Mouse (Mus musculus) layer of hippocampus, adult 8-10 months (tissue): Measurements from ENCODE around the gene Pes1. TPM values are rescaled to one million over a fixed set of nuclear protein-coding genes. Genes with fewer than 3 reads are reported as not detected.
"Not testable (repeated sequence)": the region's sequence is repeated elsewhere in the genome, so short reads cannot be mapped to it uniquely, and the experiment has no call there.

Source experiments
- DNase-seq, 2 experiments: peaks; one replicate each; pipeline ENCODE4 v3.0.0; 2022; ENCODE audit warnings: low spot score in 2 of 2
- total RNA-seq, 4 experiments: library from RNA; stranded (reverse); gene quantifications; 2 replicates each; pipeline ENCODE4 v1.2.4; 2022

Gene Pes1
- 10 to 100 TPM; 36.4 to 50.9 (median 43.0) TPM for total RNA-seq

- peak; percentile 77 to 87 for DNase-seq
Observed at GRCm38 (mm10) chr11:3963610-3964415, at the start of gene Pes1. Gene Pes1, plus strand, starts transcription at chr11:3963975.

GRCm38 (mm10) chr11:3914109-3914840, 49.5 kb upstream of the Pes1 start, which contains the start of gene Slc35e4:
Gene Slc35e4, minus strand, starts transcription at chr11:3914664.
- peak; percentile 58 to 81 for DNase-seq

- DNase-seq, result no peak
Observed at GRCm38 (mm10) chr11:3918738-3919137, 45.0 kb upstream of the Pes1 start.

GRCm38 (mm10) chr11:3920476-3920875, 43.3 kb upstream of the Pes1 start:
- no peak for DNase-seq

GRCm38 (mm10) chr11:3921281-3921850, 42.4 kb upstream of the Pes1 start:
- peak in 1 of 2 experiments; percentile 57 for DNase-seq

GRCm38 (mm10) chr11:3922115-3922514, 41.7 kb upstream of the Pes1 start:
- DNase-seq, result no peak

- no peak for DNase-seq
Observed at GRCm38 (mm10) chr11:3922731-3923130, 41.0 kb upstream of the Pes1 start.

GRCm38 (mm10) chr11:3925916-3926315, 37.9 kb upstream of the Pes1 start:
- no peak for DNase-seq

GRCm38 (mm10) chr11:3930019-3930418, 33.8 kb upstream of the Pes1 start:
- DNase-seq, result peak in 1 of 2 experiments; percentile 1

- no peak for DNase-seq
Observed at GRCm38 (mm10) chr11:3930931-3931330, 32.8 kb upstream of the Pes1 start.

GRCm38 (mm10) chr11:3931511-3932211, 32.1 kb upstream of the Pes1 start, which contains the start of gene Tcn2:
Gene Tcn2, minus strand, starts transcription at chr11:3932159.
- peak in 1 of 2 experiments; percentile 63 for DNase-seq

GRCm38 (mm10) chr11:3933756-3934285, 30.0 kb upstream of the Pes1 start:
- DNase-seq, result no peak

- no peak for DNase-seq
Observed at GRCm38 (mm10) chr11:3935135-3935534, 28.6 kb upstream of the Pes1 start.

- DNase-seq, result no peak
Observed at GRCm38 (mm10) chr11:3936318-3936717, 27.5 kb upstream of the Pes1 start.

GRCm38 (mm10) chr11:3937321-3937874, 26.4 kb upstream of the Pes1 start:
- DNase-seq, result no peak

- DNase-seq, result no peak
Observed at GRCm38 (mm10) chr11:3941371-3941770, 22.4 kb upstream of the Pes1 start.

- no peak for DNase-seq
Observed at GRCm38 (mm10) chr11:3946386-3946785, 17.4 kb upstream of the Pes1 start.

GRCm38 (mm10) chr11:3954876-3955275, 8.9 kb upstream of the Pes1 start:
- not testable (repeated sequence) for DNase-seq

- not testable (repeated sequence) for DNase-seq
Observed at GRCm38 (mm10) chr11:3955371-3955770, 8.4 kb upstream of the Pes1 start.

- DNase-seq, result no peak
Observed at GRCm38 (mm10) chr11:3960901-3961300, 2.9 kb upstream of the Pes1 start.

GRCm38 (mm10) chr11:3961761-3962160, 2.0 kb upstream of the Pes1 start:
- no peak for DNase-seq
